Mouse (Mus musculus) spleen, postnatal 4 days (tissue): Measurements from ENCODE around the gene Fbxl13.

Source experiments
- DNase-seq, 2 experiments: peaks; one replicate each; pipeline ENCODE4 v3.0.0; 2022; ENCODE audit warnings: low spot score in 2 of 2

Fbxl13 gene

GRCm38 (mm10) chr5:21519166-21519565 lies 126.3 kb downstream of the Fbxl13 start:
- DNase-seq = no peak

GRCm38 (mm10) chr5:21518207-21518606 lies 127.2 kb downstream of the Fbxl13 start:
- no peak for DNase-seq

- no peak for DNase-seq
These were observed 127.9 kb downstream of the Fbxl13 start for GRCm38 (mm10) chr5:21517562-21517961.

- no peak for DNase-seq
These were observed 132.1 kb downstream of the Fbxl13 start for GRCm38 (mm10) chr5:21513363-21513762.

GRCm38 (mm10) chr5:21509801-21510200 lies 135.6 kb downstream of the Fbxl13 start:
- DNase-seq = no peak

GRCm38 (mm10) chr5:21506887-21507286 lies 138.5 kb downstream of the Fbxl13 start:
- no peak for DNase-seq

GRCm38 (mm10) chr5:21505159-21505558 lies 140.3 kb downstream of the Fbxl13 start:
- DNase-seq = no peak

GRCm38 (mm10) chr5:21502936-21503610 lies 142.4 kb downstream of the Fbxl13 start:
- no peak for DNase-seq

GRCm38 (mm10) chr5:21500941-21501340 lies 144.5 kb downstream of the Fbxl13 start:
- no peak for DNase-seq

- no peak for DNase-seq
These were observed 145.3 kb downstream of the Fbxl13 start for GRCm38 (mm10) chr5:21500133-21500532.

GRCm38 (mm10) chr5:21498925-21499324 lies 146.5 kb downstream of the Fbxl13 start:
- no peak for DNase-seq

GRCm38 (mm10) chr5:21498490-21498889 lies 146.9 kb downstream of the Fbxl13 start:
- no peak for DNase-seq

GRCm38 (mm10) chr5:21496881-21497280 lies 148.6 kb downstream of the Fbxl13 start:
- DNase-seq = no peak

- no peak for DNase-seq
These were observed 149.1 kb downstream of the Fbxl13 start for GRCm38 (mm10) chr5:21496321-21496720.

- DNase-seq = no peak
These were observed 150.7 kb downstream of the Fbxl13 start for GRCm38 (mm10) chr5:21494781-21495180.

- DNase-seq = no peak
These were observed 152.0 kb downstream of the Fbxl13 start for GRCm38 (mm10) chr5:21493294-21493999.

- DNase-seq = no peak
These were observed 153.2 kb downstream of the Fbxl13 start for GRCm38 (mm10) chr5:21492213-21492612.

- no peak for DNase-seq
These were observed 154.0 kb downstream of the Fbxl13 start for GRCm38 (mm10) chr5:21491469-21491868.

- DNase-seq = no peak
These were observed 156.3 kb downstream of the Fbxl13 start for GRCm38 (mm10) chr5:21489135-21489534.

GRCm38 (mm10) chr5:21488506-21488905 lies 156.9 kb downstream of the Fbxl13 start:
- no peak for DNase-seq

- DNase-seq = no peak
These were observed 157.7 kb downstream of the Fbxl13 start for GRCm38 (mm10) chr5:21487716-21488115.

GRCm38 (mm10) chr5:21487306-21487705 lies 158.1 kb downstream of the Fbxl13 start:
- no peak for DNase-seq

GRCm38 (mm10) chr5:21486798-21487197 lies 158.6 kb downstream of the Fbxl13 start:
- no peak for DNase-seq
